Mouse (Mus musculus) liver, embryonic 11.5 days (tissue): Measurements from ENCODE around the gene Clasp2. TPM values are rescaled to one million over a fixed set of nuclear protein-coding genes. Genes with fewer than 3 reads are reported as not detected.
"Not testable (repeated sequence)": the region's sequence is repeated elsewhere in the genome, so short reads cannot be mapped to it uniquely, and the experiment has no call there.

ENCODE experiments used
- ATAC-seq: fragments of 200-750 bp; cut with Nextera tagmentation; replicated peaks from 2 replicates; pipeline ENCODE4 v1.8.0; 2017; ENCODE audit warnings: moderate number of reproducible peaks, mild to moderate bottlenecking, moderate TSS enrichment, moderate library complexity; ENCODE audit not compliant: low FRiP score
- DNase-seq: peaks from one replicate; pipeline ENCODE4 v3.0.0-alpha.2; 2017; ENCODE audit warnings: low spot score
- H3K27ac ChIP-seq: fragments of 300-500 bp; sonication (generic); 2 replicates; pipeline ENCODE4 v1.5.1; 2014; ENCODE audit warnings: mild to moderate bottlenecking, low read depth, low read length, control low read depth
- H3K27me3 ChIP-seq: fragments of 300-500 bp; sonication (generic); replicated peaks from 2 replicates; pipeline ENCODE4 v1.6.1; 2014; ENCODE audit warnings: low read length, mixed read lengths; ENCODE audit not compliant: control insufficient read depth, insufficient read depth
- H3K36me3 ChIP-seq: fragments of 300-500 bp; sonication (generic); 2 replicates; pipeline ENCODE4 v1.6.1; 2014; ENCODE audit warnings: mild to moderate bottlenecking, low read length, moderate library complexity, mixed read lengths; ENCODE audit not compliant: control insufficient read depth, insufficient read depth
- H3K4me1 ChIP-seq: fragments of 300-500 bp; sonication (generic); replicated peaks from 2 replicates; pipeline ENCODE4 v1.6.1; 2014; ENCODE audit warnings: low read length, mixed read lengths; ENCODE audit not compliant: control insufficient read depth, insufficient read depth
- H3K4me2 ChIP-seq: fragments of 300-500 bp; sonication (generic); 2 replicates; pipeline ENCODE4 v1.6.1; 2014; ENCODE audit warnings: mild to moderate bottlenecking, control low read depth, moderate library complexity
- H3K4me3 ChIP-seq: fragments of 300-500 bp; sonication (generic); 2 replicates; pipeline ENCODE4 v1.5.1; 2014; ENCODE audit warnings: low read depth, low read length, control low read depth
- H3K9ac ChIP-seq: fragments of 300-500 bp; sonication (generic); 2 replicates; pipeline ENCODE4 v1.6.1; 2014; ENCODE audit warnings: low read depth, low read length, control low read depth
- H3K9me3 ChIP-seq: fragments of 300-500 bp; sonication (generic); 2 replicates; pipeline ENCODE4 v1.6.1; 2016; ENCODE audit warnings: low read length, inconsistent platforms, mixed read lengths; ENCODE audit not compliant: control insufficient read depth
- WGBS: fragments of 180-500 bp; shearing (Covaris S2); extraction: QIAGEN DNeasy Blood & Tissue Kit; methylation state at CpG from one replicate; pipeline ENCODE4 v1.1.7; 2014; 5-methylcytosine and 5-hydroxymethylcytosine counted together
- polyA plus RNA-seq: library from polyadenylated mRNA; unstranded; fragments of >200 nt; fragmentation: Nextera tagmentation; extraction: Ambion mirVana; gene quantifications from 2 replicates; pipeline ENCODE4 v1.2.1, GENCODE M21; 2014

Gene Clasp2
- polyA plus RNA-seq, 1 experiment from 2014 or later, result 30.5 TPM

- 79% methylated on average over 3 of the region's 3 CpGs for WGBS
These were observed 39.6 kb downstream of the Clasp2 start for GRCm38 (mm10) chr9:113780863-113781262.

GRCm38 (mm10) chr9:113782362-113783005 is 41.2 kb downstream of the Clasp2 start:
- no peaks in the 10 kb centered on the region for H3K9me3 ChIP-seq
- WGBS, result 77% methylated on average over 4 of the region's 4 CpGs

More at GRCm38 (mm10) chr9:113780863-113781262, 39.6 kb downstream of the Clasp2 start:
- Histone ChIP-seq H3K4me1 (no peaks in the 10 kb centered on the region; the same call in 1 of the 2 replicates), H3K36me3 (peaks cover 3% of the 10 kb centered on the region; the same call in 1 of the 2 replicates), H3K4me2 (no peak overlapping the region), H3K27ac (no peak overlapping the region), H3K9me3 (no peaks in the 10 kb centered on the region), H3K27me3 (no peaks in the 10 kb centered on the region), H3K4me3 (no peak overlapping the region), H3K9ac (no peak overlapping the region)
- no peak for DNase-seq
- ATAC-seq, result no peak

GRCm38 (mm10) chr9:113783674-113784073 is 42.4 kb downstream of the Clasp2 start:
- no peak overlapping the region for H3K4me2 ChIP-seq
- no peaks in the 10 kb centered on the region for H3K27me3 ChIP-seq
- peaks cover 3% of the 10 kb centered on the region; the same call in 1 of the 2 replicates for H3K36me3 ChIP-seq
- no peaks in the 10 kb centered on the region for H3K9me3 ChIP-seq
- H3K27ac ChIP-seq, result no peak overlapping the region
- 58% methylated on average over 5 of the region's 5 CpGs for WGBS
- DNase-seq (no peak), ATAC-seq (no peak)
- H3K4me3 ChIP-seq, result no peak overlapping the region
- H3K9ac ChIP-seq, result no peak overlapping the region
- H3K4me1 ChIP-seq, result no peaks in the 10 kb centered on the region; the same call in 1 of the 2 replicates

More at GRCm38 (mm10) chr9:113782362-113783005, 41.2 kb downstream of the Clasp2 start:
- no peak overlapping the region for H3K27ac ChIP-seq
- H3K27me3 ChIP-seq, result no peaks in the 10 kb centered on the region
- no peak overlapping the region for H3K4me2 ChIP-seq
- DNase-seq (no peak), ATAC-seq (no peak)
- peaks cover 3% of the 10 kb centered on the region; the same call in 1 of the 2 replicates for H3K36me3 ChIP-seq
- no peaks in the 10 kb centered on the region; the same call in 1 of the 2 replicates for H3K4me1 ChIP-seq
- no peak overlapping the region for H3K9ac ChIP-seq
- H3K4me3 ChIP-seq, result no peak overlapping the region

- 66% methylated on average over 6 of the region's 6 CpGs for WGBS
- H3K9me3 ChIP-seq, ATAC-seq, H3K27ac ChIP-seq, H3K9ac ChIP-seq, H3K27me3 ChIP-seq, H3K4me2 ChIP-seq, H3K4me3 ChIP-seq, H3K36me3 ChIP-seq, DNase-seq: not testable (repeated sequence)
- peaks cover 16% of the 10 kb centered on the region for H3K4me1 ChIP-seq
These were observed 48.0 kb downstream of the Clasp2 start for GRCm38 (mm10) chr9:113789283-113789682.

- no peaks in the 10 kb centered on the region for H3K36me3 ChIP-seq
- peak overlapping the region; percentile 62 for H3K4me2 ChIP-seq
- H3K4me1 ChIP-seq, result peaks cover 16% of the 10 kb centered on the region
- WGBS, result 9% methylated on average over 17 of the region's 17 CpGs
- ATAC-seq (peak; percentile 82), DNase-seq (peak; percentile 63)
- no peaks in the 10 kb centered on the region for H3K27me3 ChIP-seq
- peak overlapping the region; percentile 39 for H3K4me3 ChIP-seq
- H3K9me3 ChIP-seq, result no peaks in the 10 kb centered on the region
- H3K27ac ChIP-seq, result peak overlapping the region; percentile 34; the same call in 1 of the 2 replicates
- H3K9ac ChIP-seq, result peak overlapping the region; percentile 43
These were observed 51.6 kb downstream of the Clasp2 start for GRCm38 (mm10) chr9:113792651-113793512.

- Histone ChIP-seq H3K4me1 (peaks cover 16% of the 10 kb centered on the region), H3K36me3 (no peaks in the 10 kb centered on the region), H3K4me2 (peak overlapping the region; percentile 62), H3K9me3 (no peaks in the 10 kb centered on the region), H3K4me3 (peak overlapping the region; percentile 39), H3K27ac (0 out of 2 replicates have a peak overlapping the region, but pooled peaks have one; percentile 32), H3K27me3 (no peaks in the 10 kb centered on the region), H3K9ac (peak overlapping the region; percentile 43)
- 54% methylated on average over 3 of the region's 3 CpGs for WGBS
- DNase-seq, result no peak
- no peak for ATAC-seq
These were observed 52.2 kb downstream of the Clasp2 start for GRCm38 (mm10) chr9:113793513-113793905.

GRCm38 (mm10) chr9:113793966-113794365 is 52.7 kb downstream of the Clasp2 start:
- H3K27ac ChIP-seq, result no peak overlapping the region
- H3K9ac ChIP-seq, result no peak overlapping the region
- no peaks in the 10 kb centered on the region for H3K27me3 ChIP-seq
- WGBS, result 81% methylated on average over 2 of the region's 2 CpGs
- no peak overlapping the region for H3K4me3 ChIP-seq
- no peak for DNase-seq
- H3K4me1 ChIP-seq, result peaks cover 16% of the 10 kb centered on the region
- H3K9me3 ChIP-seq, result no peaks in the 10 kb centered on the region
- no peak overlapping the region; the same call in 1 of the 2 replicates for H3K4me2 ChIP-seq
- no peak for ATAC-seq
- H3K36me3 ChIP-seq, result no peaks in the 10 kb centered on the region

- Histone ChIP-seq H3K4me3 (no peak overlapping the region), H3K9me3 (no peaks in the 10 kb centered on the region), H3K4me1 (peaks cover 15% of the 10 kb centered on the region), H3K27ac (no peak overlapping the region), H3K4me2 (no peak overlapping the region), H3K27me3 (no peaks in the 10 kb centered on the region), H3K36me3 (no peaks in the 10 kb centered on the region), H3K9ac (no peak overlapping the region)
- DNase-seq, result no peak
- 82% methylated on average over 5 of the region's 5 CpGs for whole genome bisulfite sequencing
- ATAC-seq, result no peak
These were observed 55.9 kb downstream of the Clasp2 start for GRCm38 (mm10) chr9:113797206-113797605.
